ENCODE assay signal across 10 mouse cellular contexts in genomic region chr10:105571019-105571418, GRCm38 (mm10). TPM values are rescaled to one million over a fixed set of nuclear protein-coding genes. Genes with fewer than 3 reads are reported as not detected.
DNase-seq lines count a peak whose midpoint lies in the region; ATAC-seq and TF ChIP-seq lines count a peak whose summit lies in the region.
"Had no signal": no experiment of that assay in that cellular context is flagged by ENCODE, and none has a peak within 500 bp of the region (broad histone marks: within the 10 kb centered on the region; RNA-seq: fewer than 3 reads in every experiment).

No protein-coding gene starts in this region.

- no peak for TF ChIP-seq CTCF in left cerebral cortex, adult 2 months (IDR thresholded peaks at IDR 0.05)

- H3K4me2 ChIP-seq in hindbrain, embryonic 13.5 days: peak overlapping the region; percentile 80
- H3K4me2 ChIP-seq in hindbrain, embryonic 11.5 days (replicated peaks; ENCODE audit: low read depth, low read length): no peak overlapping the region; the same call in 1 of the 2 replicates
- peak overlapping the region; percentile 78 for H3K4me2 ChIP-seq in embryonic facial prominence, embryonic 14.5 days (ENCODE audit: low read depth, low read length)
- H3K4me2 ChIP-seq in hindbrain, embryonic 14.5 days (replicated peaks): peak overlapping the region; percentile 77
- peak overlapping the region; percentile 71 for H3K4me2 ChIP-seq in midbrain, embryonic 13.5 days (replicated peaks)

- H3K27me3 ChIP-seq in hindbrain, embryonic 13.5 days: no peaks in the 10 kb centered on the region
- no peaks in the 10 kb centered on the region for H3K27me3 ChIP-seq in hindbrain, embryonic 11.5 days (ENCODE audit: control insufficient read depth, insufficient read depth, low read length)
- no peaks in the 10 kb centered on the region for H3K27me3 ChIP-seq in embryonic facial prominence, embryonic 14.5 days (replicated peaks; ENCODE audit: control insufficient read depth, insufficient read depth, low read length)
- H3K27me3 ChIP-seq in hindbrain, embryonic 14.5 days (ENCODE audit: control insufficient read depth, insufficient read depth, low read length): no peaks in the 10 kb centered on the region
- H3K27me3 ChIP-seq in midbrain, embryonic 13.5 days: no peaks in the 10 kb centered on the region; the same call in 1 of the 2 replicates

- H3K4me1 ChIP-seq in hindbrain, embryonic 13.5 days (replicated peaks): peaks cover 39% of the 10 kb centered on the region
- no peaks in the 10 kb centered on the region for H3K4me1 ChIP-seq in hindbrain, embryonic 11.5 days (replicated peaks; ENCODE audit: control insufficient read depth, insufficient read depth, low read length)
- H3K4me1 ChIP-seq in embryonic facial prominence, embryonic 14.5 days (ENCODE audit: control insufficient read depth, insufficient read depth, low read length): peaks cover 25% of the 10 kb centered on the region
- peaks cover 25% of the 10 kb centered on the region for H3K4me1 ChIP-seq in hindbrain, embryonic 14.5 days (replicated peaks; ENCODE audit: control insufficient read depth, insufficient read depth, low read length)
- H3K4me1 ChIP-seq in midbrain, embryonic 13.5 days (replicated peaks): peaks cover 24% of the 10 kb centered on the region

- H3K36me3 ChIP-seq in hindbrain, embryonic 13.5 days: no peaks in the 10 kb centered on the region; the same call in 1 of the 2 replicates
- H3K36me3 ChIP-seq in hindbrain, embryonic 11.5 days (ENCODE audit: control insufficient read depth, insufficient read depth, low read length): no peaks in the 10 kb centered on the region
- H3K36me3 ChIP-seq in embryonic facial prominence, embryonic 14.5 days (ENCODE audit: control insufficient read depth, insufficient read depth, low read length): 0 out of 2 replicates have a peak, but pooled peaks cover 4% of the 10 kb centered on the region
- H3K36me3 ChIP-seq in hindbrain, embryonic 14.5 days (replicated peaks; ENCODE audit: control insufficient read depth, insufficient read depth): no peaks in the 10 kb centered on the region
- H3K36me3 ChIP-seq in midbrain, embryonic 13.5 days: no peaks in the 10 kb centered on the region

- 67% methylated on average over 8 of the region's 8 CpGs for WGBS in hindbrain, embryonic 13.5 days
- WGBS in hindbrain, embryonic 11.5 days: 84% methylated on average over 8 of the region's 8 CpGs
- 85% methylated on average over 8 of the region's 8 CpGs for WGBS in embryonic facial prominence, embryonic 14.5 days
- 66% methylated on average over 8 of the region's 8 CpGs for WGBS in hindbrain, embryonic 14.5 days
- 67% methylated on average over 8 of the region's 8 CpGs for WGBS in midbrain, embryonic 13.5 days

- H3K9ac ChIP-seq in hindbrain, embryonic 13.5 days: no peak overlapping the region
- no peak overlapping the region for H3K9ac ChIP-seq in hindbrain, embryonic 11.5 days (ENCODE audit: low read depth, low read length)
- H3K9ac ChIP-seq in embryonic facial prominence, embryonic 14.5 days (ENCODE audit: low read depth, low read length): no peak overlapping the region
- no peak overlapping the region for H3K9ac ChIP-seq in hindbrain, embryonic 14.5 days
- H3K9ac ChIP-seq in midbrain, embryonic 13.5 days (replicated peaks): no peak overlapping the region

- no peak for DNase-seq in hindbrain, embryonic 11.5 days (ENCODE audit: low spot score)
- no peak for DNase-seq in embryonic facial prominence, embryonic 14.5 days (ENCODE audit: low spot score)
- no peak for DNase-seq in hindbrain, embryonic 14.5 days (ENCODE audit: low spot score)
- DNase-seq in left cerebral cortex, adult 2 months (ENCODE audit: extremely low spot score in 1 of 2, low spot score in 2 of 2): no peak
- no peak for DNase-seq in yolk sac, embryonic 10.5 days (ENCODE audit: low spot score)
- DNase-seq: gastrocnemius, postnatal 25 days; left cerebral cortex, postnatal 4 days had no signal

- intact Hi-C loops in left cerebral cortex, adult 2 months (cut with DNase I): loop anchor here (5.0 kb wide), 1 partner anchor 534 kb away; no protein-coding TSS in a partner anchor

- ATAC-seq in hindbrain, embryonic 13.5 days (ENCODE audit: low FRiP score): no peak
- no peak for ATAC-seq in hindbrain, embryonic 11.5 days (ENCODE audit: low FRiP score)
- ATAC-seq in embryonic facial prominence, embryonic 14.5 days (ENCODE audit: low read depth): no peak
- ATAC-seq in hindbrain, embryonic 14.5 days (ENCODE audit: low FRiP score): no peak
- no peak for ATAC-seq in midbrain, embryonic 13.5 days

- no peaks in the 10 kb centered on the region for H3K9me3 ChIP-seq in hindbrain, embryonic 13.5 days
- no peaks in the 10 kb centered on the region for H3K9me3 ChIP-seq in hindbrain, embryonic 11.5 days (ENCODE audit: control insufficient read depth, low read length)
- H3K9me3 ChIP-seq in embryonic facial prominence, embryonic 14.5 days (ENCODE audit: control insufficient read depth, low read length): no peaks in the 10 kb centered on the region
- no peaks in the 10 kb centered on the region for H3K9me3 ChIP-seq in hindbrain, embryonic 14.5 days (ENCODE audit: control insufficient read depth, low read length)
- no peaks in the 10 kb centered on the region for H3K9me3 ChIP-seq in midbrain, embryonic 13.5 days

- H3K27ac ChIP-seq in hindbrain, embryonic 13.5 days: no peak overlapping the region
- H3K27ac ChIP-seq in hindbrain, embryonic 11.5 days (ENCODE audit: low read depth, low read length): no peak overlapping the region
- H3K27ac ChIP-seq in embryonic facial prominence, embryonic 14.5 days (replicated peaks; ENCODE audit: low read depth, low read length): no peak overlapping the region
- H3K27ac ChIP-seq in hindbrain, embryonic 14.5 days: no peak overlapping the region
- no peak overlapping the region for H3K27ac ChIP-seq in midbrain, embryonic 13.5 days
- no peak overlapping the region for H3K27ac ChIP-seq in left cerebral cortex, adult 2 months
- H3K27ac ChIP-seq: layer of hippocampus, adult 2 months had no signal

- H3K4me3 ChIP-seq in hindbrain, embryonic 13.5 days: peak overlapping the region; percentile 21
- no peak overlapping the region for H3K4me3 ChIP-seq in hindbrain, embryonic 11.5 days (ENCODE audit: low read depth, low read length)
- H3K4me3 ChIP-seq in embryonic facial prominence, embryonic 14.5 days (ENCODE audit: low read depth, low read length): peak overlapping the region; percentile 89
- H3K4me3 ChIP-seq in hindbrain, embryonic 14.5 days (replicated peaks; ENCODE audit: low read length): peak overlapping the region; percentile 84
- peak overlapping the region; percentile 76; the same call in 1 of the 2 replicates for H3K4me3 ChIP-seq in midbrain, embryonic 13.5 days (replicated peaks)
- H3K4me3 ChIP-seq in left cerebral cortex, adult 2 months: no peak overlapping the region
- H3K4me3 ChIP-seq: layer of hippocampus, adult 2 months had no signal

RNA-seq across cellular contexts. Expression of gene Tmtc2, which starts 3.2 kb away (rescaled TPM):
- polyA plus RNA-seq in hindbrain, embryonic 13.5 days (2015; fragmentation: Nextera tagmentation; extraction: Ambion mirVana): 11.9 TPM in 2 replicates
- 6.4 and 9.5 TPM in 2 replicates for polyA plus RNA-seq in hindbrain, embryonic 11.5 days (2014; fragmentation: Nextera tagmentation; extraction: Ambion mirVana)
- 9.4 and 10.9 TPM in 2 replicates for polyA plus RNA-seq in embryonic facial prominence, embryonic 14.5 days (2014; fragmentation: Nextera tagmentation; extraction: Ambion mirVana)
- polyA plus RNA-seq in hindbrain, embryonic 14.5 days (2014; fragmentation: Nextera tagmentation; extraction: Ambion mirVana): 7.0 and 7.3 TPM in 2 replicates
- 8.3 and 9.2 TPM in 2 replicates for polyA plus RNA-seq in midbrain, embryonic 13.5 days (2015; fragmentation: Nextera tagmentation; extraction: Ambion mirVana)
- total RNA-seq in left cerebral cortex, adult 2 months (2021): 10 to 100 TPM; 11.5 to 12.7 TPM

Comparison
In these comparisons a context has a peak if more than half of its experiments do, and no peak if none do; other contexts are left out.
1. H3K4me3 ChIP-seq: peak in hindbrain, embryonic 13.5 days (single experiment), embryonic facial prominence, embryonic 14.5 days (single experiment), hindbrain, embryonic 14.5 days (single experiment) and midbrain, embryonic 13.5 days (single experiment); none in hindbrain, embryonic 11.5 days (single experiment) and left cerebral cortex, adult 2 months (single experiment).